Mouse (Mus musculus): ENCODE measurements around the gene Cenpk.
"Not testable (repeated sequence)": the region's sequence is repeated elsewhere in the genome, so short reads cannot be mapped to it uniquely, and the experiment has no call there.

The Cenpk gene

DNA sequence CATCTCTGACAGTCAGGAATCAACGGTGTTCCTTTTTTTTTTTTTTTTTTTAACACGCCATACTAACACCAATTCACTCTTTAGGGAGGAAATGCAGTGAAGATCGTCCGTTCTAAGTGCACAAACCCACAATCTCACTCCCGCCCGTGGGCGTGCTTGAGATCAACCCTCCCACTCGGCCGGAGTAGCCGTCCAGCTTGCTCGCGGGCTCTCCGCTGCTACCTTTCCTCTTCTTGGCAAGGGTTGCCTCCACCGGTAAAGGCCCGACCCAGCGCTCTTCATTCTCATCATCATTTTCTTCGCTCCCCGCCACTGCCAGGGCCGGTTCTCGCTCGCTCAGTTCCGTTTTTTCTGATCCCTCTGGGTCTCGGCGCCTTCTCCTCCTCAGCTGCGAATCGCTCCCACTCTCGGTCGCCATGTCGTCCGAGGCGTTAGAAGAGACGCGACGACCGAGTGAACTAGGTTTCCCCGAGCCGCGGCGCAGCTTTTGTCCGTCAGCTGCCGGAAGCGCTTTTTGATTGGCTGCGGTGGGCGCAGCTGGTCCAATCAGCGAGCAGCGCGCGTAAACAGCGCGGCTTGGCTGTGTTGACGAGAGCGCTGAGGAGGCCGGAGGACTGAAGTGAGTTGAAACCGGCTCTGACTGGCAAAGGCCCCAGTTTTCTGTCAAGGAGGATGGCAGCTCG is at the start of gene Cenpk, which contains the start of gene Ppwd1:
Gene Cenpk (plus strand): TSS at position 228 of the 683 bp plus-strand sequence.
Gene Ppwd1 (minus strand): TSS at position 460 of the 683 bp plus-strand sequence.
- DNase-seq, result peak; percentile 98

- peak; percentile 99 for DNase-seq
Measured at GRCm38 (mm10) chr13:104178650-104179121, 49.7 kb upstream of the Cenpk start, which contains the start of gene Trim23. Gene Trim23 (plus strand): TSS chr13:104178797.

GRCm38 (mm10) chr13:104179176-104179888 is 49.1 kb upstream of the Cenpk start:
- DNase-seq, result peak; percentile 6

DNA sequence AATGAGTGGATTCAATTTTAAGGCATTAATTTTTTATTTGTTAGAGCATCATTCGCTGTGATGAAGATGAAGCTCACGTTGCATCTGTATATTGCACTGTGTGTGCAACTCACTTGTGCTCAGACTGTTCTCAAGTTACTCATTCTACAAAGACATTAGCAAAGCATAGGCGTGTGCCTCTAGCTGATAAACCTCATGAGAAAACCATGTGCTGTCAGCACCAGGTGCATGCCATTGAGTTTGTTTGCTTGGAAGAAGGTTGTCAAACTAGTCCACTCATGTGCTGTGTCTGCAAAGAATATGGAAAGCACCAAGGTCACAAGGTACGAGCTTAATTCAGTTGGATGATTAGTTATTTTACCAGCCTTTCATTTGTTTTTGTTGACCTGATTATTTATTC is 41.1 kb upstream of the Cenpk start:
- DNase-seq, result no peak

GRCm38 (mm10) chr13:104195891-104196290 is 32.5 kb upstream of the Cenpk start:
- not testable (repeated sequence) for DNase-seq

- peak; percentile 2 for DNase-seq
Measured at GRCm38 (mm10) chr13:104204313-104204712, 24.1 kb upstream of the Cenpk start.

DNA sequence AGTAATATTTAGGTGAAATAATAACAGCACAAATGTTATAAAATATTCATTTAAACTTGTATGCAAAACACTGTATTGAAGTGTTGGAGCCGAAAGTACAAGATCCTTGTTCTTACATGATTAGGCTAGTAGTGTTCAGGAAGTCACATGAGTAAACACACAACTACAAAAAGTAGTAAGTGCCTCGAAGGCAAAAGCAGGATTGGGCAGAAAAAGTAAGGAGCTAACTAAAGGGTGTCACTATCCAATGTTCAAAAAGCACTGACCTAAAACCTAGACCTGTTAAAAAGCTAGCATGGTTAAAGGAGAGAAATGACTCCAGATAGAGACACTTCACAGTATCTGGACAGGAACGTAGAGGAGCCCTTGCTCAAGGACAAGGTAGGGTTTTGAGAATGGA is 933 bp upstream of the Cenpk start:
- no peak for DNase-seq

GRCm38 (mm10) chr13:104229181-104229580 is 770 bp downstream of the Cenpk start:
- DNase-seq, result no peak

DNA sequence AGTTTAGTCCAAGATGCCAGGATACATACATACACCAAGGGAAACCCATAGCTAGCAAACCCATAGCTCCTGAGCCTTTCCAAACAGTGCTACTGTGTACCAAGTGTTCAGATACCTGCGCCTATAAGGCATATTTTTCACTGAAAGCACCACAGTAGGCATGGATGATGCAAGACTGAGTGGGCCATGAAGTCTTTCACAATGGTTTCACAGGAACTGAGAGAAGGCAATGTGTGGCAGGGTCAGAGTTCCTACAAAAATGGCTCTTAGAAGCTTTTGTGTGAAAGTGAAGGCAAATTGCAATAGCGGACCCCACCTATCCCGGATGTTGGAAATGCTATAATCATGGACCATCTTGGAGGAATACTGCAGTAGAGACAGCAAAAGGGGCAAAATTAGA is 30.6 kb downstream of the Cenpk start:
- no peak for DNase-seq

- DNase-seq, result peak; percentile 61
Measured at GRCm38 (mm10) chr13:104285031-104285431, 56.6 kb downstream of the Cenpk start.

GRCm38 (mm10) chr13:104285737-104286311 is 57.4 kb downstream of the Cenpk start:
- peak; percentile 32 for DNase-seq

- DNase-seq, result peak; percentile 9
Measured at GRCm38 (mm10) chr13:104286336-104286735, 57.9 kb downstream of the Cenpk start.

DNA sequence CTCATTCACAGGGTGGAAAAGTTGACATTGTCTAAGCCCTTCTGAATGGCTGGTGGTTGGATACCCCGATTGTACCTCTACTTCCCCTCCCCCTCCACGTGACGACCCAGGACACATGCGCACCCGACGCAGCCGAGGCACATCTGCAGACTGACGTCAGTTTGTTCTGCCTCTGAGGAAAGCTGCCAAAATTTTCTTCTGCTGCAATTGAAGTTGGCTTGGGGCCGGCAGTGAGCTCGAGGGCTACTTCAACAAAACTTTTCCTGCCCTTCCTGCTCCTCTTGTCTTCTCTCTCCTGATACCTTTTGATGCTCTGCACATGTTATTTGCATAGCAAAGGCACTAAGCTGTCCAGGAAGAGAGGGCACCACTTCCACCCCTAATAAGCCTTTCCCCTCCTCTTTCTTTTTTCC is 58.5 kb downstream of the Cenpk start:
- DNase-seq, result peak; percentile 88

- DNase-seq, result peak; percentile 66
Measured at GRCm38 (mm10) chr13:104287366-104288225, 59.2 kb downstream of the Cenpk start, which contains the start of gene Adamts6. Gene Adamts6 (plus strand): TSS chr13:104287835.

GRCm38 (mm10) chr13:104288226-104288859 is 59.9 kb downstream of the Cenpk start:
- DNase-seq, result peak; percentile 58

DNA sequence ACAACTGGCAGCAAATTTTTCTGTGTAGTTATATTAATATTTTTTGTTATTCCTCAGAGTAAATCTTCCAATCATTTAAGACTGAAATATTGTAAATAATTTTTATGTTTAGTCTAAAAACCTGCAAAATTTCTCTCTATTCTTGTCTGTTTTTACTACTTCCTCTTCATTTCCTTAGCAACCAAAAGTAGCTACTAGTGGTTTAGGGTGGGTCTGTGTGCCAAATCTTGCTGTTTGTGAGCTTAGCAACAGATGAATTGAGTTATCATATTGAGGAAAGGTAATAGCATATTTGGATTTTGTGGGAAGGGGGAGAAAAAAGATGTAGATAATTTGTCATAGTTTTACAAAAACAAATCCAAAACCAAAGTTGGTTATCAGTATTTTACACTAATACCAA is 60.8 kb downstream of the Cenpk start:
- DNase-seq, result no peak

DNA sequence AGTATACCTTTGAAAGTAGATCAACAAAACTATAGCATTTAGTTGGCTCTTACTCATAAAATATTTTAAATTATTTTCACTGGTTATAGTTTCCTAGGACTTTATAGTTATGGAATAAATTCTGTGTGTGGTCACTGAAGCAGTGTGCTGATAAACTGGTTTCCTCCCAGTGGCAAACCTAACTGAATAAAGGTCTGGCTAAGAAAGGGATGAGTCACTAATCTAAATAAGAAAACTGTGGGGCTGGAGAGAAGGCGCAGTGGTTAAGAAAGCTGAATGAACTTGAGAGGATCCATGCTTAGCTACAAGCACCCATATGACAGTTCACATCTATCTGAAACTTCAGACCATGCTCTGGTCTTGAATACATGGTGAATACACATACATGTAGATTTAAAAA is 67.1 kb downstream of the Cenpk start:
- no peak for DNase-seq

Measured in retina, postnatal 1 day (tissue).